Mouse (Mus musculus): ENCODE measurements at regions not wholly inside any gene's neighbourhood (a gene's known extent, or its start where the extent isn't known, plus 50 kb on each side); places are given as distances from the start of the nearest gene placed in this dataset.

DNA sequence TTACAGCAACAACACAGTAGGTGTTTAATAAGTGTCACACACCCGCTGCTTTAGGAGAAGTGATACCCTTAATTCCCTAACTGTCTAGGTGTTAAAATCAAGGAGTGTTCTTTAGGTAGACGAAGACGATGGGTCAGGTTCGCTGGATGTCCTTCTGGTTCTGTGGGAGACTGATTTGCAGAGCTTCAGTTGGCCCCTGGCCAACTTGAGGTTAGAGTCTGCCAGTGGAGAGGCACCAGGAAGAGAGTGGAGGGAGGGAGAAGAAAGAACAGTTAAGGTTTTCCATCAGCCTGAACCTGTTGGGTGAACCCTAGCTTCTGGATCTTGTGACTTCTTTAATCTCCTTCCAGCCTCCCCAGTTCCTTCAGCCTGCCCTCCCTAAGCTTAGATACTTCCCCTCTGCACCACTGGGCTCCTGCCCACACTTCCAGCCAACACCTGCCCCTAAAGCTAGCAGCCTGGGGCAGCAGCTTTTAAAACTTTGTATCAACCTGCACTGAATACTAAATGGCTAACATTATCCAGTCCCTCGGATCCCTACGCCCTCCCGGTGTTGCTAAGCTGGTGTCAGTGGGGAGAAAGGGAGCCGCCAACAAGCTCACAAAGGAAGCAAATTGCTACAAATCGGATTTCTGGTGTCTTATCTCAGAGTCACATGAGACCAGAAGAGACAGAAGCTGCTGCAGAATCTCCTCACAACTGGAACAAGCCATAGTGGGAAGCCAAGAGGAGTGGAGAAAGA is 62.1 kb upstream of the Adgrl1 start:
- DNase-seq: peak; percentile 3

DNA sequence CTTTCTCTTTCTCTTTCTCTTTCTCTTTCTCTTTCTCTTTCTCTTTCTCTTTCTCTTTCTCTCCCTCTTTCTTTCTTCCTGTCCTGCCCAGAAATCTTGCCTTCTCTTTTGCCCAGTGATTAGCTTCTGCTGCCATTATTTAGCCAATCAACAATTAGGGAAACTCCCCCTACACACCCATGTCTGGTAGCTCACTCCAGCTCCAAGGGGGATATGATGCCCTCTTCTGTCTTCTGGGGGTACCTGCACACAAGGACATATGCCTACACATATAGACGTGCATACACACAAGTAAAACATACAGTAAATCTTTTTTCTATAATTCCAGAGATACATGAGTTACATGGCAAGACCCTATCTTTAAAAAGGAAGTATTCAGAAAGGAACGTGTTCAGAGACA is 70.1 kb upstream of the Adgrl1 start:
- DNase-seq: no peak

GRCm38 (mm10) chr8:83824925-83825680 is 74.8 kb upstream of the Adgrl1 start:
- no peak for DNase-seq

DNA sequence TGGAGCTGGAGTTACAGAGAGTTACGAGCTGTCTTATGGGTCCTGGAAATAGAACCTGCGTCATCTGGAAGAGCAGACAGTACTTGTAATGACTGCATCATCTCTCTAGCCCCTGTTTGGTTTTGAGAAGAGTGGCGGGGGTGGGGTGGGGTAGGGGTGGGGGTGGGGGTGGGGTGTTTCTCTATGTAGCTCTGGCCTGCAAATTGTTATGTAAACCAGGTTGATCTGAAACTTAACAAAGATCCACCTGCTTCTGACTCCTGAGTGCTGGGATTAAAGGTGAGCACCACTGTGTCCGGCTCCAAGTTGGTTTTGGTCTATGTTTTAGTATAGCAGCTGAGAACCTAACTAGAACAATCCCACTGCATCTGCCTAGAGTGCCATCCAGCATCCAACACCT is 78.0 kb upstream of the Adgre5 start:
- DNase-seq: no peak

- DNase-seq: no peak
Measured at GRCm38 (mm10) chr8:83810651-83811050, 69.5 kb upstream of the Adgre5 start.

GRCm38 (mm10) chr8:83805612-83806011 is 64.5 kb upstream of the Adgre5 start:
- DNase-seq: no peak

DNA sequence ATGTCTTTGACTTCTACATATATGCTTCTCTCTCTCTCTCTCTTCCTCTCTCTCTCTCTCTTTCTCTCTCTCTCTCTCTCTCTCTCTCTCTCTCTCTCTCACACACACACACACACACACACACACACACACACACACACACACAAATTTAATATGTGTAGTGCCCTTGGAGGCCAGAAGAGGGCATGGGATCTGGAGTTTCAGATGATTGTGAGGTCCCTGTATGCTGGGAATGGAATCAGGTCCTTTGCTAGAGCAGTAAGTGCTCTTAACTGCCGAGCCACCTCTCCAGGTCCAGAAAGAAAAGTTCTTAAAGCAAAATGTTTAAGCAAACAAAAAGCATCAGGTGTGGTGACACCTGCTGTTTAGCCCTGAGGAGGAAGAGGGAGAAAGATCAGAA is 62.2 kb upstream of the Adgre5 start:
- peak; percentile 25 for DNase-seq

DNA sequence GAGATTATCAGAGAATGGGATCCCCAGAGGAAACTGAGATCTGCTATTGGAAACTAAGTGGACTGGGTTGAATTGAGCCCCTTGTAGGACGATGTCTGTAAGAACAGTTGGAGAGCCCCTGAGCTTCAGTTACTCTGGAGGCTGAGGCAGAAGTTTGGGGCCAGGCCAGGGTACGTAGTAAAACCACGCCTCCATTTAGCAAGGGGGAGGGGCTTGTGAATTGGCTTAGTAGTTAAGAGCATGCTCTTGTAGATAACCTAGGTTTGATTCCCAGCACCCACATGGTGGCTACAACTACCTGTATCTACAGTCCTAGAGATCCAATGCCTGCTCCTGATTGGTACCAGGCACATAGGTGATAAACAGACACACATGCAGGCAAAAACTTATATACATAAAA is 61.4 kb upstream of the Adgre5 start:
- DNase-seq: no peak

GRCm38 (mm10) chr8:83799607-83799950 is 58.5 kb upstream of the Adgre5 start:
- no peak for DNase-seq

- no peak for DNase-seq
Measured at GRCm38 (mm10) chr8:83798881-83799606, 57.9 kb upstream of the Adgre5 start.

- DNase-seq: no peak
Measured at GRCm38 (mm10) chr8:83793491-83794238, 52.5 kb upstream of the Adgre5 start.

Data from kidney, adult 9 months (tissue).